8 mouse cellular contexts compared by ENCODE assay signal in the genomic region with DNA sequence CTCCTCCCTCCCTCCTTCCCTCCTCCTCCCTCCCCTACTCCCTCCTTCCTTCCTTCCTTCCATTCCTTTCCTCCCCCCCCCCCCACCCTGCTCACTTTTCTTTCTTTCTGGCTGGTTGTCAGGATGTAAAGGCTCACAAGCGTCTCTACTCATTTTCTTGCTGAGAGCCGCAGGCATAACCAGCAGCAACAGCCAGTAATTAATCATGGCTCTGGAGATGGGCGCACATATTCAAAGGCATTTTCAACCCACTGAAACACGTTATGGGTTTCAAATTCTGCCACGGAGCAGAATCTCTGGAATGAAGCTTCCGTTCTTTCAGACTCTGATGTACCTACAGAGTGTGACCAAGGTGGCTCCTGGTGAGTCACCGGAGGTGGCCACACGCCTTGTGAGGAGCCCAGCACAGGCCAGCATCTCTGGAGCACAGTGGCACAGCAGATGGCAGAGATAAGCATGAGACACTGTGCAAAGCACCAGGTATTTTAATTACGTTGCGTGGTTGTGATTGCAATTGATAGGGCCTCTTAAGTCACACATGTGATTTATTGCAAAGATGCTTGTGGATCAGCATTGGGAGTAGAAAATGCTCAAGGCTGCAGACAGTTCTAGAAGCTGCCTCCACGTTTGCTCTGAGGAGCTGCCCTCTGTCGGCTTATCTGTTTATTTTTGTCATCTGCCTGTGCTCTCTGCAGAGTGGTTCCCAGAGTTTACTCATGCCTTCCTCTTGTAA.
DNase-seq lines count a peak whose midpoint lies in the region; ATAC-seq and TF ChIP-seq lines count a peak whose summit lies in the region.

No protein-coding gene starts in this region.

- peaks cover 16% of the 10 kb centered on the region; the same call in 1 of the 2 replicates for H3K27me3 ChIP-seq in intestine, postnatal 0 days (replicated peaks; ENCODE audit: control insufficient read depth, insufficient read depth, low read length)
- H3K27me3 ChIP-seq in intestine, embryonic 15.5 days (replicated peaks) = peaks cover 8% of the 10 kb centered on the region; the same call in 1 of the 2 replicates
- no peaks in the 10 kb centered on the region for H3K27me3 ChIP-seq in midbrain, embryonic 14.5 days (ENCODE audit: control insufficient read depth, insufficient read depth, low read length)

- TF ChIP-seq CTCF in intestine, postnatal 0 days (IDR thresholded peaks at IDR 0.05; ENCODE audit: low read depth) = peak; percentile 15; the same call in 1 of the 2 replicates
- no peak for TF ChIP-seq CTCF in left cerebral cortex, adult 2 months (IDR thresholded peaks at IDR 0.05)

- H3K9ac ChIP-seq in intestine, postnatal 0 days (ENCODE audit: low read depth, low read length) = no peak overlapping the region
- no peak overlapping the region for H3K9ac ChIP-seq in intestine, embryonic 15.5 days
- H3K9ac ChIP-seq in midbrain, embryonic 14.5 days (replicated peaks; ENCODE audit: low read length) = no peak overlapping the region

- intact Hi-C loops in left cerebral cortex, adult 2 months (cut with DNase I) = no loop called here

- H3K4me1 ChIP-seq in intestine, postnatal 0 days (replicated peaks; ENCODE audit: control insufficient read depth, insufficient read depth, low read length) = 0 out of 2 replicates have a peak, but pooled peaks cover 2% of the 10 kb centered on the region
- 0 out of 2 replicates have a peak, but pooled peaks cover 4% of the 10 kb centered on the region for H3K4me1 ChIP-seq in intestine, embryonic 15.5 days (replicated peaks)
- H3K4me1 ChIP-seq in midbrain, embryonic 14.5 days (ENCODE audit: control insufficient read depth, insufficient read depth, low read length) = peaks cover 12% of the 10 kb centered on the region; the same call in 1 of the 2 replicates

- H3K4me3 ChIP-seq in intestine, postnatal 0 days (ENCODE audit: low read depth, low read length) = no peak overlapping the region
- no peak overlapping the region for H3K4me3 ChIP-seq in intestine, embryonic 15.5 days (replicated peaks)
- H3K4me3 ChIP-seq in midbrain, embryonic 14.5 days (replicated peaks; ENCODE audit: low read depth, low read length) = no peak overlapping the region
- H3K4me3 ChIP-seq in left cerebral cortex, adult 2 months = no peak overlapping the region

- H3K4me2 ChIP-seq in intestine, postnatal 0 days (replicated peaks; ENCODE audit: low read depth) = no peak overlapping the region
- H3K4me2 ChIP-seq in intestine, embryonic 15.5 days (replicated peaks) = no peak overlapping the region
- H3K4me2 ChIP-seq in midbrain, embryonic 14.5 days (ENCODE audit: low read length) = no peak overlapping the region

- H3K9me3 ChIP-seq in intestine, postnatal 0 days (ENCODE audit: control insufficient read depth) = no peaks in the 10 kb centered on the region
- H3K9me3 ChIP-seq in intestine, embryonic 15.5 days = no peaks in the 10 kb centered on the region
- no peaks in the 10 kb centered on the region for H3K9me3 ChIP-seq in midbrain, embryonic 14.5 days (ENCODE audit: control insufficient read depth, low read length)

- no peaks in the 10 kb centered on the region for H3K36me3 ChIP-seq in intestine, postnatal 0 days (ENCODE audit: control insufficient read depth, insufficient read depth)
- H3K36me3 ChIP-seq in intestine, embryonic 15.5 days = no peaks in the 10 kb centered on the region
- H3K36me3 ChIP-seq in midbrain, embryonic 14.5 days (ENCODE audit: control insufficient read depth, insufficient read depth, low read length) = no peaks in the 10 kb centered on the region

- WGBS in intestine, postnatal 0 days = 32% methylated on average over 12 of the region's 12 CpGs
- 38% methylated on average over 12 of the region's 12 CpGs for WGBS in intestine, embryonic 15.5 days
- WGBS in midbrain, embryonic 14.5 days = 63% methylated on average over 12 of the region's 12 CpGs

- DNase-seq in adrenal gland, adult 2 months = peak; percentile 28
- no peak for DNase-seq in adrenal gland, postnatal 10 days
- peak; percentile 12 for DNase-seq in cerebellum, adult 8-10 months
- peak; percentile 37 for DNase-seq in midbrain, embryonic 14.5 days
- DNase-seq in T-cell, adult 2 months (ENCODE audit: low spot score) = no peak
- no peak for DNase-seq in left cerebral cortex, adult 2 months (ENCODE audit: extremely low spot score in 1 of 2, low spot score in 2 of 2)

- H3K27ac ChIP-seq in intestine, postnatal 0 days (ENCODE audit: low read depth, low read length) = no peak overlapping the region
- H3K27ac ChIP-seq in intestine, embryonic 15.5 days = no peak overlapping the region
- peak overlapping the region; percentile 71 for H3K27ac ChIP-seq in midbrain, embryonic 14.5 days (replicated peaks; ENCODE audit: low read depth, low read length)
- H3K27ac ChIP-seq in left cerebral cortex, adult 2 months = no peak overlapping the region

- no peak for ATAC-seq in intestine, postnatal 0 days
- ATAC-seq in intestine, embryonic 15.5 days = no peak
- no peak for ATAC-seq in midbrain, embryonic 14.5 days (ENCODE audit: low FRiP score, low TSS enrichment)

Comparison
In these comparisons a context has a peak if more than half of its experiments do, and no peak if none do; other contexts are left out.
1. DNase-seq: peak in adrenal gland, adult 2 months (single experiment), cerebellum, adult 8-10 months (single experiment) and midbrain, embryonic 14.5 days (single experiment); none in adrenal gland, postnatal 10 days (single experiment), T-cell, adult 2 months (single experiment) and left cerebral cortex, adult 2 months (0 of 2).